Mouse (Mus musculus) 416B (cell line): ENCODE measurements around the gene Syn3.
A peak's percentile ranks its signal among the peaks of the same experiment; 100 is the strongest.
"Not testable (repeated sequence)": the region's sequence is repeated elsewhere in the genome, so short reads cannot be mapped to it uniquely, and the experiment has no call there.

Experiments used
- DNase-seq: peaks from one replicate; pipeline ENCODE4 v3.0.0; 2011; ENCODE audit warnings: low read depth

Syn3 gene

DNA sequence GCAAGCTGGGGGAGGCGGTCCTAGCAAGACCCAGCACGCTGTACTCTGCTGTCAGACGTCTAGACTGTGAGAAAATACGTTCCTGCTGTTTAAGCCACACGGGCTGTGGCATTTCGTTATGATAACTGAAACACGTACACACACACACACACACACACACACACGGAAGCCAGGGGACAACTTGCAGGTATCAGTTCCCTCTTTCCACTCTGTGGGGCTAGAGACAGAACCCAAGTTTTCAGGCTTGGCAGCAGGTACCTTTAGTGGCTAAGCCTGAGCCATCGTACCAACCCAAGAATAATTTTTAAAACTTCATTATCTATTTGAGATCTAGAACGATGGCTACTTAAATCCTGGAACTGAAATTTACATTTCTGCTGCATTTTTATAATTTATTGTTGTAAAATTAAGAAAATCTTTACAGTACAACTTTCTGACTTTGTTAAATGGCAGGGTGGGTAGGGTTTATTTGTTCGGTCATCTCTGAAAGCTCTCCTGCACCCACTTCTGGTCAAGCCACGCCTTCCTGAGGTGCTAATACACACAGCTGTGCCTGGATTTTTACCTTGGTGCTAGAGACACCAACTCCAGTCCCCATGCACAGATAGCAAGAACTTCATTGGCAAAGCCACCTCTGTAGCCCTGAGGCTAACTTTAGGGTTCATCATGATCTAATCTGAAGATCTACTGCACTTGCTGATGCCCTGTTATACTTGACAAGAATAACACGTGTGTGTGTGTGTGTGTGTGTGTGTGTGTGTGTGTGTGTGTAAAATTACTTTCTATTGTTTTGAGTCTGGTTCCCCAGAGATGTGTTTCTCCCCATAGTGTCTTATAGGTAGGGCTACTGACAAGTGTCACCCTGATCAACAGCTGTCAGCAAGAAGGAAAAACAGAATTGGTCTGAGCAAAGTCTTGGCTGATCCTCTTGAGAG lies 29.8 kb downstream of the Syn3 start:
- no peak for DNase-seq

DNA sequence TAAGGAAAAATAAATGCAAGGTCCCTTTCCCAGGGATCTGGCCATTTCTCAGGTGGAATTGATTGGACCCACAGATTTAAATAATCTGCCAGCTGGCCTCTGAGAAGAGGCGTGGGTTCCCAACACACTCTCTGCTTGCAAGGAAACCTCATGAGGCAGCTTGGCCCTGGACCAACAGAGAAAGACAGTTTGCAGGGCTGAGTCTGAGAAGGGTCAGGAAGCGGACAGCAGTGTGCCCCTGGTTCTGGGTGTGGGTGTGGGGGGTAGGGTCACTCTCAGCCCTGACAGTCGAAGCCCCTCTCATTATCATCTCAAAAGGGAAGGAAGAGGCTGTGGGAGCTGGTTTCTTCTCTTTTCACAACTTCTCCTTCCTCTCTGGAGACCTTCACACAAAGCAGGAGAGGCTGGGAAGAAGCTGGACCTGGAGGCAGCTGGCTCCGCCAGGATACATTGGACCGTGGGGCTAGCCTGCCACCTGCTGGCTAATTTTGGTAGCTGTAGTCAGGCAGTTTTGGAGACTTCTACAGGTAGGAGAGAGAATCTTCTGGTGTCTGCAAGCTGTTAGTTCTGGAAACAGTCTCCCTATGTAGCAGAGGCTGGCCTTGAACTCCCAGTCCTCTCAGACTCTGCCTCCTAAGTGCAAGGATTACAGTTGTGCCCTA lies 35.0 kb downstream of the Syn3 start:
- DNase-seq = peak; percentile 42

- no peak for DNase-seq
These were observed 39.1 kb downstream of the Syn3 start for GRCm38 (mm10) chr10:86459643-86460042.

GRCm38 (mm10) chr10:86457665-86458209 lies 41.0 kb downstream of the Syn3 start:
- DNase-seq = no peak

- no peak for DNase-seq
These were observed 41.5 kb downstream of the Syn3 start for GRCm38 (mm10) chr10:86457195-86457594.

- DNase-seq = no peak
These were observed 43.2 kb downstream of the Syn3 start for GRCm38 (mm10) chr10:86455296-86456055.

GRCm38 (mm10) chr10:86452326-86452995 lies 46.2 kb downstream of the Syn3 start:
- DNase-seq = peak; percentile 59

DNA sequence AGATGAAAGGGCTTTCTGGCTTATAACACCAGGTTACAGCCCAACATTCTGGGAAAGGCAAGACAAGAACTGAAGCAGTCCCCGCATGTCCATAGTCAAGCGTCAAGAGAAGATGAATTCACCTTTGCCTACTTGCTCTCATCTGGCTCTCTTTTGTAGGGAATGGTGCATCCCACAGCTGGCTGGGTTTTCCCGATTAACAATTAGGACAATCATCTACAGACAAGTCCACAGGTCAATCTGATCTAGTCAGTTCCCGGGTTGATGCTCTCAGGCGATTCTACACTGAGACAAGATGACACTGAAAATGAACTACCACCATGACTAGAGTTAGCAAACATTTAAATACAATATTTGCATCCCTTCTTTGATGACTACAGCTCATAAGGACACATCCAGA lies 47.4 kb downstream of the Syn3 start:
- no peak for DNase-seq

DNA sequence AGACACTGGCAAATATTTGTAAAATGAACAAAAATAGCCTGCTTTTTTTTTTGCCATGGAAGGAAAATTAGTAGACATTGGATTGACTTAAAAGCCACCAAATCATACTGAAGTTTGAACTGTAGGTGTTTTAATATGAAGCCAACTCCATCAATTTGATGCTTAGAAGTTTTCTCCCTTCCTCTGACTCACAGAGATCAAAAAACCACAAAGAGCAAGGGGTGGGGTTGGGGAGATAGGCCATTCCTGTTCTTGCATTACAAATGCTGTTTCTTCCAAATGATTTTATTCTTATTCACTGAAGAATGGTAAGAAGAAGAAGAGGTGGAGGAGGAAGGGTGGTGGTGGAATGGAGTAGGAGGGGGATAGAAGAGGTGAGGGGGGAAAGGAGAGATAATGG lies 52.0 kb downstream of the Syn3 start:
- no peak for DNase-seq

DNA sequence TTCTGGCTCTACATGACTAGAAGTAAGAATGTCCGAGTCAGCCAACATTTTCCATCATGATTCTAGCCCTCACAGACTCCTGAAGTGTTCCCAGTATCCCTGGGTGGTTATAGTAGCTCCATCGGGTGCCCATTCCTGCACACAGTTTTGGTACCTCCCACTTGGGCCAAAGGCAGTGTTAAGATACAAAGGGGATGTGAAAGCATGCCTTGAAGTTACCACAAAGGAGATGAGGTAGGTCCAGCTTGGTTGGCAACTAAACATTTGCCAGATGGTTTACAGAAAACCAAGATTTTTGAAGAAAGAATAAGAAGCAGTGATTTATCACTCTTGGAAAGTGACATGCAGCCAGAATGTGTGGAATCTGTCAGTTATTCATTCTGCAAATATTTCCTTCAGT lies 53.5 kb downstream of the Syn3 start:
- no peak for DNase-seq

DNA sequence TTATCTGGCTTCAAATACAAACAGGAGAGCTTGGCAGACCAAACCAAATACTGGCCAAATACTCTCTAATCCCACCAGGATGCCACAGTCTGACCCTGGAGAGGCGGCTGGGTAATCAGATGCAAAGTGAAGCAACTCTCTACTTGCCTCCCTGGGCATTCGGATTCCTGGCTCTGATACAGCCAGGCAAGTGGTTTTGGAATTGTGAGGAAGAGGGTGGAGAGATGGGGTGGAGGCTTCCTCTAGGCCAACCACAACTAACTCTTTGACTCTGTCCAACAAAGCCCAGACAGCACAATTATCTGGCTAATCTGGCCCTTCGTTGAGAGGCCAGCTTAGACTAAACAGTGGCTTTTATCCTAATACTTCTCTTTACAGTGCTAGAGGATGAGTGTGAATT lies 54.0 kb downstream of the Syn3 start:
- DNase-seq = no peak

DNA sequence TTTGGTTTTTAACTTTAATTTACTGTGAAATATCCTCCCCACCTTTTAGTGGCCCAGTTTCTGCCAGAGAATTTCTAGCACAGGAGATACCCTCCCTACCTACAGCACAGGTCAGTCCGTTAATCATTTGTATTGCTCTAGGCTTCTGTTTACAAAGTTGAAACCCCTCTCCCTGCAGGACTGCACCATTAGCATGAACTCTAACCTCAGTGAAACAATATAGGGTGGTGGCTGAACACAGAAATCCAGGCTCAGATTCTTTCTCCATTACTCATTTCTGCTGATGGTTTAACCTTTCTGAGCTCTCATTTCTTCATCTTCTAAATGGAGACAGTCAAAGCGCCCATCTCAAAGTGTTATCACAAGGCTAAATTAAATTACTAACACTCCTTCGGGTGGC lies 56.9 kb downstream of the Syn3 start:
- no peak for DNase-seq

DNA sequence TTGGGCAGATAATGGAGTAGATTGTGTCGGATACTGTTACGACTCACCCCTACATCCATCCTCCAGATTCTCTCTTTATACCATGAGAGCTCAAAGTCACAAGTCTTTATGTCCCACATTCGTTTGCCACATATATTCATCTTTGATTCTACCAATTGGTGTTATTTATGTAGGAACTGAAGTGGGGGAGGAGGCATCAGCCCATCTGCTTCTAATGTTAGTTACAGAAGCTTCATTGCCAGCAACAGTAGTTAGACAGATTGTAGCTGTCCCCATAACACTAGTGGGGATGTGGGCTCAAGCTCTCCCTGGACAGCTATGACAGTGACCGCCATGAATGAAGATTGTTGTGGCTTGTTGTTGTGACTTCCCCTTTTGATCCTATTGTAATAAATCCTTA lies 59.1 kb downstream of the Syn3 start:
- DNase-seq = no peak

DNA sequence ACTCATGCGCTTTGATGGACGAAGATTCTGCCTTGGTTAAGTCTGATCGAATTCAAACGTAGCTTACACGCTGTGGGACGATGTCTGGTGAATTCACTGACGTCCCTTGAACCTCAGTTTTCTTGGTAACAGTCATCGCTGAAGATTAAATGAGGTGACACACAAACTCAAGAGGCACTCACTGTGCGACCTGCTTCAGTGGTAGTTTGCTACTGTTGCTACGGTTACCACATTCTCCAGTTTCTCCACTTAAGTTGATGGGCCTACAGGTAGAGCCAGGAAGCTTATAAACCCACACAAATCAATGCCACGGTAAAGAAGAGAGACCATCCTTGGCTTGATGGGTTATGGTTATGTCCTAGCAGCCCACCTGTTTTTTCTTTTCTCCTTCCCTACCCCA lies 61.4 kb downstream of the Syn3 start:
- DNase-seq = no peak

GRCm38 (mm10) chr10:86435006-86435405 lies 63.7 kb downstream of the Syn3 start:
- DNase-seq = not testable (repeated sequence)

GRCm38 (mm10) chr10:86429651-86430050 lies 69.0 kb downstream of the Syn3 start:
- no peak for DNase-seq

GRCm38 (mm10) chr10:86427956-86428355 lies 70.7 kb downstream of the Syn3 start:
- no peak for DNase-seq

- no peak for DNase-seq
These were observed 72.8 kb downstream of the Syn3 start for GRCm38 (mm10) chr10:86425690-86426530.

DNA sequence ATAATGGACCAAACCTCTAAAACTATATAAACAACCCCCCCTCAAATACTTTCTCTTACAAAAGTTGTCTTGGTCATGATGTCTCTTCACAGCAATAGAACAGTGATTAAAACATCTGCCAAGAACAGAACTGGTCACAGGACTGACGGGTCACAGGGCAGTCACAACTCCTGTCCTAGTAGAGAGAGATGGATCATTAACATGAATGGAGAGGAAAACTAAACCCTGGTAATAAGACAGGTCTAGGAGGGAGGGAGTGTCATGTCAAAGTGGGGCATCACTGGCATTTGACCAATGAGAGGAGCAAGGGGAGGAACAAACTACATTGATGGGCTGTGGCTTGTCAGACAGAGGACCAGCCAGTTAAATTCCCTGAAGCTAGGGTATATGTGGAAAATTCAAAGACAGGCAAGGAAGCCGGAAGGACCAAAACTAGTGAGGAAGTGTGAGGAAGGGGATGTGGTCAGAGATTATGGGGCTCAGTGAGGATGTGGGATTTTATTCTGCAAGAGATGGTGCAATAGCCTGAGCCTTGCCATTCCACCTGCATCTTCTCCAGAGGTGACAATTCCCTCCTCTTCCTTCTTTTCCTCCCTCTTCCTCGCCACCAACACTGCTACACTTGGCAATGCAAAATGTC lies 76.8 kb downstream of the Syn3 start:
- peak; percentile 2 for DNase-seq

DNA sequence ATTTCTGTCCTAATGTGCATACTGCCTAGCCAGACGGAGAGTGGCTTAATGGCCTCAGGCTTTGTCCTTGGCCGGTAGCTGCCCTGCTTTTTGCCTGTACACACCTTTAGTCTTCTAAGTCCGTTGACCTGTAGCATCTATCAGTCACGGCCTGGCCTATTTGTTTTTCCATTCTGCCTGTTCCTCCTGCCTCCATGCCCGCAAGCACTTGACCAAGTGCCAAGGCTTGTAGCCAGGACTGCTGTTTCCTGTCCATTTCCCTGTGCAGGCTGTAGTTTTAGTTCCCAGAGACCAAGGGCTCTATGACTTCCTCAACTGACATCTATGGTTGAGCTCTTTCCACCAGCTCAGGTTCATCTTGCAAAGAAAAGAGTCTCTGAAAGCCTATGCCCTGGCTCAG lies 79.8 kb downstream of the Syn3 start:
- no peak for DNase-seq
